Mouse (Mus musculus): ENCODE measurements around the gene Selplg. TPM values are rescaled to one million over a fixed set of nuclear protein-coding genes. Genes with fewer than 3 reads are reported as not detected.
"Not testable (repeated sequence)": the region's sequence is repeated elsewhere in the genome, so short reads cannot be mapped to it uniquely, and the experiment has no call there.

Selplg gene
- polyA plus RNA-seq, 1 experiment from 2014 or later, result 2.5 TPM

- no peak overlapping the region for H3K27ac ChIP-seq
- H3K9me3 ChIP-seq, result peaks cover 9% of the 10 kb centered on the region; the same call in 1 of the 2 replicates
- H3K4me3 ChIP-seq, result no peak overlapping the region
- no peaks in the 10 kb centered on the region for H3K27me3 ChIP-seq
- H3K4me1 ChIP-seq, result peaks cover 10% of the 10 kb centered on the region; the same call in 1 of the 2 replicates
- 35% methylated on average over 27 of the region's 27 CpGs for WGBS
- no peak overlapping the region for H3K9ac ChIP-seq
- H3K36me3 ChIP-seq, result no peaks in the 10 kb centered on the region
- no peak for ATAC-seq (ENCODE audit: low FRiP score, low read depth)
- no peak overlapping the region for H3K4me2 ChIP-seq (replicated peaks)
Observed at GRCm38 (mm10) chr5:113814111-113815040, 18.1 kb downstream of the Selplg start.

DNA sequence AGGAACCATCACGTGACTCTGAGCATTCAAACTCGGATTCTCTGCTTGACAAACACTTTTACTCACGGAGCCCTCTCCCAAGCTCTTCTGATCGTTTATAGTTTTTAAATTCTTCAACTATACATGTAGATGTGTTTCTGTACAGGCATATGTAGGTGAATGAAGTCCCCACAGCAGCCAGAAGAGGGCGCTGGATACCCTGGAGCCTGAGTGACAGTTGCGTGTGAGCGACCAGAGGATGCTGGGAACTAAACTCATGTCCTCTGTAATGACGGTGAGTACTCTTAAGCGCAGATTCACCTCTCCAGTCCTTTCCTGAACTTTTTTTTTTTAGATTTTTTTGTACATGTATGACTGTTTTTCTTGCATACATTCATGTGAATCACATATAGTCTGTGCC lies 18.8 kb downstream of the Selplg start:
- 24% methylated on average over 9 of the region's 9 CpGs for WGBS
- Histone ChIP-seq H3K36me3 (no peaks in the 10 kb centered on the region), H3K9me3 (peaks cover 9% of the 10 kb centered on the region; the same call in 1 of the 2 replicates), H3K4me3 (no peak overlapping the region), H3K4me1 (peaks cover 15% of the 10 kb centered on the region), H3K27me3 (no peaks in the 10 kb centered on the region), H3K4me2 (replicated peaks) (no peak overlapping the region), H3K27ac (no peak overlapping the region), H3K9ac (no peak overlapping the region)
- no peak for ATAC-seq (ENCODE audit: low FRiP score, low read depth)

DNA sequence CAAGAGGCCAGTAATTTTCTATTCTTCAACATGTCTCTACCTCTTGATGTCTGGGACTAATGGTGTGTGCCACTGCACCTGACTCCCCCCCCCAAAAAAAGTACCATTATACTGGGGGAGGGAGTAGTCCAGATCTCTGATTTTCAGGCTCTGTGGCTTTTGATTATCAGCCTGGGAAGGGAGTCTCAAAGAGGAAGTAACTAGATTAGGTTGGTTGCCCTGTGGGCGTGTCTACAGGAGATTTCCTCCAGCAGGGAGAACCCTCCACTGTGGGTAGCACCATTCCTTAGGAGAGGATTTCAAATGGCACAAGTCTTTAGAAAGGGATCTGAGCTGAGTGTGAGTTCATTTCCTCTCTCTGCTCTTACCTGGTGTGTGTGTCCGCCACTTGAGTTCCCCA lies 19.8 kb downstream of the Selplg start:
- Histone ChIP-seq H3K9me3 (peaks cover 9% of the 10 kb centered on the region; the same call in 1 of the 2 replicates), H3K4me2 (replicated peaks) (no peak overlapping the region), H3K27ac (no peak overlapping the region), H3K4me3 (no peak overlapping the region), H3K36me3 (no peaks in the 10 kb centered on the region), H3K4me1 (peaks cover 25% of the 10 kb centered on the region), H3K9ac (no peak overlapping the region), H3K27me3 (no peaks in the 10 kb centered on the region)
- 92% methylated on average over 2 of the region's 2 CpGs for WGBS
- no peak for ATAC-seq (ENCODE audit: low FRiP score, low read depth)

- not testable (repeated sequence) for H3K4me2 ChIP-seq (replicated peaks); H3K9ac ChIP-seq; H3K9me3 ChIP-seq; H3K36me3 ChIP-seq; H3K27ac ChIP-seq; H3K27me3 ChIP-seq; ATAC-seq (ENCODE audit: low FRiP score, low read depth); H3K4me3 ChIP-seq
- 17% methylated on average over 11 of the region's 12 CpGs for WGBS
- H3K4me1 ChIP-seq, result peaks cover 31% of the 10 kb centered on the region
Observed at GRCm38 (mm10) chr5:113811824-113812420, 20.5 kb downstream of the Selplg start.

DNA sequence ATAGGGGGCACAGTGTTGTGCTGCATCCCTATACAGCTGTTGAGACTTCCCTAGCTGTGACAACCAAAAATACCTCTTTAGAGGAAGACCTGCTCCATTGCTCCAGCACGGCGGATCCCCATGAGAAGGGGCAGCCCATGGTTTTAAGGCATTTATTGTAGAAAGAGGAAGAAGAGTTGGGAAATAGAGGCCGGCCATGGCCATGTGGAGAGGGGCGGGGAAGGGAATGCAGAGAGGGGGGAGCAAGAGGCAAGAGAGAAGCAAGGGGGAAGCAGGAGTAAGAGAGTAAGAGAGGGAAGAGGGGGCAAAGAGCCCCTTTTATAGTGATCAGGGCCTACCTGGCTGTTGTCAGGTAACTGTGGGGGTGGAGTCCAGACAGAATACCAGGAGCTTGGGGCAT lies 22.3 kb downstream of the Selplg start:
- Histone ChIP-seq H3K4me1 (peaks cover 36% of the 10 kb centered on the region), H3K4me2 (replicated peaks) (no peak overlapping the region), H3K27ac (no peak overlapping the region), H3K4me3 (no peak overlapping the region), H3K27me3 (no peaks in the 10 kb centered on the region), H3K9ac (no peak overlapping the region), H3K36me3 (no peaks in the 10 kb centered on the region), H3K9me3 (peaks cover 9% of the 10 kb centered on the region; the same call in 1 of the 2 replicates)
- ATAC-seq (ENCODE audit: low FRiP score, low read depth), result no peak
- WGBS, result 91% methylated on average over 4 of the region's 4 CpGs

DNA sequence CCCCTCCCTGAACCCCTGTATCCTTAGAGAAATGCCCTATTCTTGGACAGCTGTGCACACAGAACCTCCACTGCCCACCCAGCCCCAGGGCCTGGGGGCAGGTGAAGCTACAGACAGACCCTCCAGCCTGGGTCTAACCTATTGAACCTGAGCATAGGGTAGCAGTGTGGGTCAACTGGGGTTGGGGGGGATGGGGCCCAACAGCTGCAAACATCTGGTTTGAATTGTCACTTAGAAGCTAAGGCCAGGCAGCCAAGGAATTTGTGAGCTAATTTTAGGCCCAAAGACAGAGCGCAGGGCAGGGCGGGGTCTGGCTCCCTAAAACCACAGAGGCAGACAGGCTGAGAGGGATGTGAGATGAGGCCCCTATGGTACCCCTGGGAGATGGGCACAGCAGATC lies 24.3 kb downstream of the Selplg start:
- ATAC-seq (ENCODE audit: low FRiP score, low read depth), result peak; percentile 42
- Histone ChIP-seq H3K4me3 (no peak overlapping the region), H3K27me3 (no peaks in the 10 kb centered on the region), H3K4me2 (replicated peaks) (peak overlapping the region; percentile 39), H3K9ac (peak overlapping the region; percentile 21), H3K9me3 (peaks cover 9% of the 10 kb centered on the region; the same call in 1 of the 2 replicates), H3K4me1 (peaks cover 54% of the 10 kb centered on the region), H3K36me3 (no peaks in the 10 kb centered on the region), H3K27ac (peak overlapping the region; percentile 58; the same call in 1 of the 2 replicates)
- WGBS, result 23% methylated on average over 2 of the region's 2 CpGs

DNA sequence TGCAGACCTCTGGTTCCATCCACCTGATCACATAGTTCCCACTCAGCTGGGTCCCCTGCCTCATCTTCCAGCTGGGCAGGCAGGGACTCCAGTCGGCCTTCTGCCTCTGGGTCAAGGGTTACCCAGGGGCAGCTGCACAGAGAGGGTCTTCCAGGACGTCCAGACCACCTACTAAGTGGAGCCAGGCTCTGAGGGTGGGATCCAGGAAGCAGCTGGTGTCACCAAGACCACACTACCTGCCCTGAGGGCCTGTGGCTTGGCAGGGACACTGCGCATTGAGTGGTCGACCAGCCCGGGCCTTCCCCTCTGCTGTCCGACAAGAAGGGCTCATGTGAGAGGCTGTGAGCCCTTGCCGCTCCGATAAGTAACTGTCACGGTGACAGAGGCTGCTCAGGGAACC lies 24.7 kb downstream of the Selplg start:
- Histone ChIP-seq H3K4me3 (no peak overlapping the region), H3K27ac (peak overlapping the region; percentile 58; the same call in 1 of the 2 replicates)
- no peak for ATAC-seq (ENCODE audit: low FRiP score, low read depth)

GRCm38 (mm10) chr5:113806414-113806813 lies 26.0 kb downstream of the Selplg start:
- no peaks in the 10 kb centered on the region for H3K36me3 ChIP-seq
- H3K4me2 ChIP-seq (replicated peaks), result 0 out of 2 replicates have a peak overlapping the region, but pooled peaks have one; percentile 19
- H3K27ac ChIP-seq, result peak overlapping the region; percentile 58; the same call in 1 of the 2 replicates
- 4% methylated on average over 10 of the region's 10 CpGs for WGBS
- no peak overlapping the region for H3K4me3 ChIP-seq
- no peak overlapping the region for H3K9ac ChIP-seq
- H3K27me3 ChIP-seq, result no peaks in the 10 kb centered on the region
- H3K4me1 ChIP-seq, result peaks cover 54% of the 10 kb centered on the region
- 0 out of 2 replicates have a peak, but pooled peaks have one; percentile 13 for ATAC-seq (ENCODE audit: low FRiP score, low read depth)
- peaks cover 7% of the 10 kb centered on the region; the same call in 1 of the 2 replicates for H3K9me3 ChIP-seq

More for the DNA sequence above, 24.7 kb downstream of the Selplg start:
- H3K27me3 ChIP-seq, result no peaks in the 10 kb centered on the region
- H3K9me3 ChIP-seq, result peaks cover 9% of the 10 kb centered on the region; the same call in 1 of the 2 replicates
- H3K4me2 ChIP-seq (replicated peaks), result peak overlapping the region; percentile 39
- H3K4me1 ChIP-seq, result peaks cover 54% of the 10 kb centered on the region
- H3K36me3 ChIP-seq, result no peaks in the 10 kb centered on the region
- H3K9ac ChIP-seq, result peak overlapping the region; percentile 21
- 27% methylated on average over 9 of the region's 9 CpGs for WGBS

DNA sequence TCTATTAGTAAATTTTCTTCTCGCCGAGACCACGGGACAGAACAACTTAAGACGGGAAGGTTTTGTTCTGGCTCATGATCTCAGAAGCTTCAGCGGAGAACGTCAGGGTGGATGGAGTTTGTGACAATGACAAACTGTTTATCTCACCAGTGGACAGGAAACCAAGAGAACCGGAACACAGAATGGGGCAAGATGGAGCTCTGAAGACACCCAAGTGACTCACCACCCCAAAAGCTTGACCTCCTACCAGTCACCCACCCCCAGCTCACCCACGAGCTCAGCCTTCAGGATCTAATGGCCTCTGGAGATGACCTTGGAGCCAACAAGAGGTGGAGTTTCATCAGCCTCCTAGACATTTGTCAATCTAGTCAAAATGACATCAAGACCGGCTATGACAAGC lies 27.1 kb downstream of the Selplg start:
- H3K27me3 ChIP-seq, result no peaks in the 10 kb centered on the region
- no peaks in the 10 kb centered on the region for H3K36me3 ChIP-seq
- WGBS, result 75% methylated on average over 9 of the region's 9 CpGs
- no peak for ATAC-seq (ENCODE audit: low FRiP score, low read depth)
- no peaks in the 10 kb centered on the region for H3K9me3 ChIP-seq
- H3K4me3 ChIP-seq, result no peak overlapping the region
- H3K27ac ChIP-seq, result no peak overlapping the region
- no peak overlapping the region for H3K9ac ChIP-seq
- H3K4me1 ChIP-seq, result peaks cover 63% of the 10 kb centered on the region
- no peak overlapping the region for H3K4me2 ChIP-seq (replicated peaks)

DNA sequence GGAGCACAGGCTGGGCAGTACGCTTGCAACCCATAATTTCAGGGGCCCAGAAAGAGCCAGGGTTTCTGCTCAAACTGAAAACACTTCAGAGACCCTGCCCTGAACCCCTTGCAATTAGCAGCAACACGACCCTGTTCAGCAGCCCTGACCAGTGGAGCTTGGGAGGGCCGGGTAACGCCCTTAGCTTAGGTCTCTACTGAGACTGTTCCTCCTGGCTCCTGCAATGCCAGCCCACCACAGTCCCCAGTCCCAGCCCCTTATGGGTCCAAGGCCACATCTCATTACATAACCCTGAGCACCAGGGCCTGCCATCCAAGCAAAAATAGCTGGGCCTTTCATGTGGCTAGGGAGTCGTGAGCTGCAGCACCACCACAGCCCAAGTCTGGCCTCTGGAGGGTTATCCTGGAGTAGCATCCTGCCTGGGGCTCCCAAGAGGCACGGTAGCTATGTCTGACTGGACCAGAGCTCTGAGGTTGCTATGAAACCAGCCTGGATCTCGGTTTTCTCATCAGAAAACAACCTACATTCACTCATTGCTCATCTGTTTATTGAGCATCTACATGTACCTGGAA lies 28.0 kb downstream of the Selplg start:
- Histone ChIP-seq H3K36me3 (no peaks in the 10 kb centered on the region), H3K27ac (no peak overlapping the region; the same call in 1 of the 2 replicates), H3K9me3 (no peaks in the 10 kb centered on the region), H3K27me3 (no peaks in the 10 kb centered on the region), H3K9ac (no peak overlapping the region), H3K4me1 (peaks cover 64% of the 10 kb centered on the region), H3K4me2 (replicated peaks) (no peak overlapping the region), H3K4me3 (no peak overlapping the region)
- ATAC-seq (ENCODE audit: low FRiP score, low read depth), result no peak
- WGBS, result 38% methylated on average over 7 of the region's 7 CpGs

DNA sequence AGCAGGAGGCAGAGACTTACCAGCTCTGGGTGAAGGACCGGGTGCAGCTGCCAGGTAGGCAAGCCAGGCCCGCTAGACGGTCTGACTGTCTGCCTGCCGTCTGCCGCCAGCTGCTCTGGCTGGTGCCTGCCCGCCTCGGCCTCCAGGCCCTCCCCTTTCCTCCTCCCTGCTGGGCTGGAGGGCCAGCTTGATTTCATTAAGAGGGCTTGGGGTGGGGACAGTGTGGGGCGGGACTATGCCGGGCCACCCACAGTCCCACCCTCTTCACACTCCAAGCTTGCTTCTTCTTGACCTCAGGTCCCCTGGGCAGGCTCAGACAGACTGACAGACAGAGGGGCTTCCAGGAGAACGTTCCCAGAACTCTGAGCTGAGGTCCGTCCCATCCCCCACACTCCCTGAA lies 32.2 kb downstream of the Selplg start, which contains the start of gene Tmem119:
Gene Tmem119 (minus strand): TSS at position 237 of the 400 bp plus-strand sequence.
- Histone ChIP-seq H3K27me3 (no peaks in the 10 kb centered on the region), H3K4me2 (replicated peaks) (peak within 1 kb of the TSS; percentile 92), H3K9me3 (no peaks in the 10 kb centered on the region), H3K9ac (peak within 1 kb of the TSS; percentile 77), H3K4me1 (peaks cover 71% of the 10 kb centered on the region), H3K36me3 (peaks cover 9% of the 10 kb centered on the region), H3K4me3 (peak within 1 kb of the TSS; percentile 72), H3K27ac (peak within 1 kb of the TSS; percentile 98)
- ATAC-seq (ENCODE audit: low FRiP score, low read depth), result peak; percentile 89
- under 1% methylated on average over 11 of the region's 11 CpGs for WGBS

DNA sequence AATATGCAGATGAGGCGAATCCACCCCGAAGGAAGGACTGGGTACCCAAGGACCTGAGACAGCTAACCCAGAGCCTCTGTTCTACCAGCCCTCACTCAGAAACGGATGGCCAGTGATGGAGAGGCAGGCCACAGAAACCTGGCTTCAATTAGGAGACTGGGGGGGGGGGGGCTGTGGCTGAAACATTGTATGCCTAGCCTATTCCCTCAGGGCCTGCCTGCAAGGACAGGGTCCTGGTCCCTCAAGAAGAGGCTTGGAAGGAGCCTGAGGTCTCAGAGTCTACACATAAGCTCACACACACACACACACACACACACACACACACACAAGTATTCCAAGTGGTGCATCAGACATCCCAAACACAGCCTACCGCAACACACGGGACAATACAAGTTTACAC lies 32.8 kb downstream of the Selplg start:
- WGBS, result 8% methylated on average over 5 of the region's 5 CpGs
- peaks cover 71% of the 10 kb centered on the region for H3K4me1 ChIP-seq
- H3K27me3 ChIP-seq, result no peaks in the 10 kb centered on the region
- peak overlapping the region; percentile 77 for H3K9ac ChIP-seq
- H3K4me3 ChIP-seq, result peak overlapping the region; percentile 72
- peak overlapping the region; percentile 92 for H3K4me2 ChIP-seq (replicated peaks)
- H3K9me3 ChIP-seq, result no peaks in the 10 kb centered on the region
- peak overlapping the region; percentile 98 for H3K27ac ChIP-seq
- ATAC-seq (ENCODE audit: low FRiP score, low read depth), result no peak
- peaks cover 15% of the 10 kb centered on the region for H3K36me3 ChIP-seq
